Mouse (Mus musculus): ENCODE measurements around the gene Plxdc1.

The Plxdc1 gene

DNA sequence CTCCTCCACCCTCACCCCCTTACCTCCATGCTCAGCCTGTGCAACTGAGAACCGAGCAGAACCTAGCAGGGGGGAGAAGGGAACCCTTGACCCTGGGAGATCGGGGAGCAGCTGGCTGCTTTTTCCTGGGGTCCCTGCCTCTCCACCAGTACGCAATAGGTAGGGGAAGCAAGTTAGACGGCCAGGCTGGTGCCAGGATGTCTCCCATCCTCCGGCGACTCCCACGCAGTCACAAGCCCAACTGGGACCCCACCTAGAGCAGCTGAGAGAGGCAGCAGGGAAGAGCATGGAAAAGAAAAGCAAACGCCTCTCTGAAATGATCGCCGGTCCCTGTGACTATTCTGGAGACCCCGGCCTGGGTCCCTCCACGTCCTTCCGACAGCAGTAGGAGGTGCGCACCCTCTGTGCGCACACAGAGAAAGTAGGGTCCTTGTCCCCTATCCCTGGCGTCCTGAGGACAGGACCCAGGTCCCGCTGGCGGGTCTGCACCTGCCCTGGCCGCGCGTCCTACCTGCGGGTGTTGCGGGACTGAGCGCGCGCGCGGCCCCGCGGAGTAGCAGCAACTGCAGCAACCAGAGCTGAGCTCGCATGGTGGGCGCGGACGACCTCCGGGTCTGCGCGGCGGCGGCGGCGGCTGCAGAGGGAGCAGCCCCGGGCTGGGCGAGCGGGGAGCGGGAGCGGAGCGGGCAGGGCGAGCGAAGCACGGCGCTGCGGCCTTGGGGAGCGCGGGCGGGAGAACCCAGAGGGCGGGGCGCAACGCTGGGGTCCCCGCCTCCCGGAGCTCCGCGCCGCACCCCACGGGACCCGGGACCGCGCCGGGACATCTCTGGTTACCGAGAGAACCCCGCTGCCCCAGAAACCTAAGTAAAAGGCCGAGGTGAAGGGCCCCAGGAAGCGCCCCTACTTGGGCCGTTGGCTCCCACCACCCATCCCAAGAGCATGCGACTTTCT lies at the start of gene Plxdc1:
Gene Plxdc1, minus strand, starts transcription at position 718 of the 951 bp plus-strand sequence.
- DNase-seq (ENCODE audit: low spot score in 2 of 2): no peak

DNA sequence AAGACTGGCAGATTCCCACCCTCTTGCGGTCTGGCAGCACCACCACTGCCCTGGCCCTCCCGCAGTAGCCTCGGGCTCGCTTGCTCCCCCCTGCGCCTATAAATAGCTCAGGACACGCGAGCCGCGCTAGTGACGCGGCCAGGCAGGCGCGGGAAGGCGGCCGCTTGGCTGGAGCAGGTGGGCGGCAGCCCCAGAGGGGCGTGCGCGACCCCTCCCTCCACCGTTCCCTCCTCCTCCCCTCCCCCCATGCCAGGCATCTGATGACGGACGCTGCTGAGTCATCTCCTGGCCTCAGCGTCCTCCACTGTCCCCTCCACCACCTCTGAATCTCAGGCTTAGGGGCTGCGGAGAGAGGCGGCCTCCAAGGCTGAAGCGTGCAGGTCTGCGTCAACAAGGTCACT lies 49.7 kb upstream of the Plxdc1 start:
- peak in 1 of 2 experiments; percentile 55 for DNase-seq (ENCODE audit: low spot score in 2 of 2)

DNA sequence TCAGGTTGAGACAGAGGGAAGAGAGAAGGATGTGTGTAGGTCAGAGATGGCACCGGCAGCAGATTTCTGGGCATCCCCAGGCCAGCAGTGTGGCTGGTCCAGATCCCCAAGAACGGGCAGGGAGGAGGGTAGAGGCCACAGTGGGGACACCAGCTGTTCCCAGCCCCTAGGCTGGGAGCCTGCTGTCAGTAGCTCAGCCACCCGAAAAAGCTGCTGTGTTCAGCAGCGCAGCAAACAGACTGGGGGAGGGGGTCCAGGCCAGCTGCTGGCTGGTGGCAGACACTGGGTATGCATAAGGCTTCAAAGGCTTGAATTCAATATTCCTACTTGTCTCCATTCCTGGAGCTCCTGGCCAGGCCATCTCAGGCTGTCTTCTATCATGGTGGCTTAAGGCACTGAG lies 48.6 kb upstream of the Plxdc1 start:
- DNase-seq (ENCODE audit: low spot score in 2 of 2): peak in 1 of 2 experiments; percentile 63

DNA sequence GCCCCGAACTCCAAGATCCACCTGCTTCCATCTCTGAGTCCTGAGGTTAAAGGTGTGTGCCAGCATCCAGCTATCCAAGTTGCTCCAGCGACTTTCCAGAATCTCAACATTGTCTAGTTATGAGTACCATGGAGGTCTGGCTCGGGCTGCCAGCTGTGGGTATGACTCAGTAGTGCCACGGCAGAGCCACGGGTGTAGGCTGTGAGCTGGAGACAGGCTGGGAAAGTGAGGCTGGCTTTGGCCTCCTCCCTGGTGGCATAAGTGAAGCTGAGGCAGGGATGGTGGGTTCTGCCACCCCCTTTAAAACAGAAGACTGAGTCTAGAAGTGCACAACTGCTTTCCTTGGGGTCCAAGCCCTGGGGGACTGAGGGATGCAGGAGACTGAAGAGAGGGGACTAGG lies 47.8 kb upstream of the Plxdc1 start:
- DNase-seq (ENCODE audit: low spot score in 2 of 2): no peak

DNA sequence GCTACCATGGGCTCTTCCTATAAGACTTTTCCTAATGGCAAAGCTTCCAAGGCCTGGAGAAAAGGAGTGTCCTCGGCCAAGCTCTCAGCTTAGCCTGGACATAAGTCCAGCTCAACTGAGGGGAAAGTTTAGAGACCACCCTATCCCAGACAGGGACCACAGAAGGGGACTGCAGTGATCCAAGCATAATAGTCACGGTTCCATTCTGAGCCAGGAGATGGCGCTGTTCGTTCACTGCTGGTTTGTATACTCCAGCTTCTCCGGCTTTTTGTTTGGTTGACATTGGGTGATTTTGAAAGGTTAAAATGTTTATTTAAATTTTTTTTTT lies 45.2 kb upstream of the Plxdc1 start:
- peak; percentile 79 to 88 for DNase-seq (ENCODE audit: low spot score in 2 of 2)

DNA sequence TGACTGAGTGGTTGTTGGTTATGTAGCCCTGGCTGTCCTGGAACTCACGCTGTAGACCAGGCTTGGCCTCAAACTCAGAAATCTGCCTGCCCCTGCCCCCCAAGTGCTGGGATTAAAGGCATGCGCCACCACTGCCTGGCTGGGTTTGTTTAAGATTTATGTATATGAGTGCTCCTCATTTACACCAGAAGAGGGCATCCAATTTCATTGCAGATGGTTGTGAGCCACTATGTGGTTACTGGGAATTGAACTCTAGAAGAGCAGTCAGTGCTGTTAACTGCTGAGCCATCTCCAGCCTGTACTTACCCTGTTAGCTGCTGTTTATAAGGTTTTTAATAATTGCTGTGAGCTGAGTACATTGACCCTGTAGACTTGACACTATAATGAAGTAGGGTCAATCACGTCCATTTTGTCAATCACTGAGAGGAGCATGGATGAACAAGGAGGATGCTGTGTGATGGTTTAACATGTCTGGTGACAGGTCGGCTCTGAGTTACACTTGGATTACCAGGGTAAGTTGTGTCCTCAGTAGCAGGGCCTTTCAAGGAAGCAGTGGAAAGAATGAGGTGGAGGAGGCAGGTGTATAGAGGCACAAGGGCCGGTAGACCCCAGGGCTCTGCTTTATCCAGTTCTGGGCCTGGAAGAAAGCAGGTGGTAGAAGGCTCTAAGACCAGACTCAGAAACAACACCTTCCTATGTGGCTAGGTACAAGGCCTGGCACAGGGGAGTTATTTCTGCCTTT lies 44.6 kb upstream of the Plxdc1 start:
- no peak for DNase-seq (ENCODE audit: low spot score in 2 of 2)

DNA sequence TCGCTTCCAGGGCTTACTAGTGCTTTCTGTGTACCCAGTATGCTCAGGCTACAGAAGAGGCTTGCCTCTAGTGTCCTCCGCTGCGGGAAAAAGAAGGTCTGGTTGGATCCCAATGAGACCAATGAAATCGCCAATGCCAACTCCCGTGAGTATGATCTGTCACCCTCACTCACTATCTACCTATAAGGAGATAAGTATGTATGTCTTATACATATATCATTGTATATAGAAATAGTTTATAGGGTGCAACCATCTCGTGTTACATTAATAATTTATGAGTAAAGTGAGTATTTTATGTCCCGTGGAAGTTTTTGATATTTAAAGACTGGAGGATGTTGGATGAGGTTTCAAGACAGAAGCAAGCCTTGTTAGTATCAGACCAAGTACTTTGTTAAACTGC lies 41.5 kb upstream of the Plxdc1 start:
- no peak for DNase-seq (ENCODE audit: low spot score in 2 of 2)

DNA sequence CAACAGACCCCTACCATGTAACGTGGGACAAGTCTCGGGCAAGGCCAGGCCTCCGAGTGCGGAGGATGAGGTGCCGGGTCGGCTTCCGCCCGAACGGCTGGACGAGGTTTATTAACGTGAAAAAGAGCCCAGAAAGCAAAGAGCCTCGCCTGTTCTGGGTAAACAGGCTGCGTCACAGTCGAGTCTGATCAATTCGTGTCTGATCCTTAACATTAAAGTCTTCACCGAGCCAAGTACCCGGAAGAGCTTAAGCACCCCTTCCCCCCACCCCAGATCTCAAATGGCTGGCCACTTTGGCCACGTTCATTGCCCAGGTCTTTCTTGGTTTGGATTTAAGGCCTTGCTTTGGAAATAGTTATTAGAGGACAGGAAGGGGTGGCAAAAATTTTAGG lies 41.0 kb upstream of the Plxdc1 start:
- DNase-seq (ENCODE audit: low spot score in 2 of 2): no peak

DNA sequence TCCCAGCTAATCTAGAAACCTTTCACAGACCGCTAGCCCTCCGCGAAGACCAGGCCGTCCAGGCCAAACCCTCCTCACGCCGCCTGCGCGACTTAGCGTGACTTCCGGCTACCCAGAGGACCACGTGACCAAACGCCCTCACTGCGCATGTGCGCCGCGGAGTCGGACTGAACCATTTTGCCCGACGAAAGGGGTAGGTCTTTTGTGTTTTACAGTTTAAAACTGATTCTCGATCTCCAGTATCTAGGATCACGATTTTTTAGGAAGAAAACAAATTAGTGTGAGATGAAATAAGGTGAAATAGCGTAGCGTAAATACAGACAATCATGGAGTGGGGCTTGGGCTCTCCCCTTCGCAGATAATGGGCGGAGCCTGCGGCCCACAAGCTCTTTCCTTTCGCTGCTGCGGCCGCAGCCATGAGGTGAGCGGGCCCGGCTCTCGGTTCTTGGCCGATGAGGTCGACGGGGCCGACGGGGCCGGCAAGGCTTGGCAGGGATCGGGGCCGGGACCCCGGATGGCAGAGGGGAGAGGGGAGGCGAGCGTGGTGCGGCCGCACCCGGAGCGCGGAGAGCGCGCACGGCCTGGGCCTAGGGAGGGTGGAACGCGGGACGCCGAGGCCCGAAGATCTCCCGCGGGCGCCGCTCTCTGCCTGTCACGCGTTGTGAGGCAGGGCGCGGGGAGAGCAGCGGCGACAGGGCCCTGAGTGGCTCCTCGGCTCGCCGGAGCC lies 40.5 kb upstream of the Plxdc1 start, which contains the start of gene Rpl19:
Gene Rpl19, plus strand, starts transcription at position 141 of the 727 bp plus-strand sequence.
- DNase-seq (ENCODE audit: low spot score in 2 of 2): peak; percentile 85 to 94

DNA sequence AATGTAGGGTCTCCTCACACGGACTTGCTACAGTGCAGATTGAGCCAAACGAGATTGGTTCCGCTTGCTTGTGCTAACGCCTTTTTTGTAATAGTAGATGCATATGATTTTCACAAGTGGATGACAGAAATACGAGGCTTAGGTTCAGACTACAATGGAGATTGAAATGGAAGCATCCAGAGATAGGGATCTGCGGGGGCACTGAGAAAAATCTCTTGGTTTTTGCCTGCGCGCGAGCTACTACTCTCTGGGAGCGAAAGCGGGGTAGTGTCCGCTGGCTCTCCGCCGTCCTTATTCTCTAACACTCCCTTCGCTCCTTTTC lies 40.0 kb upstream of the Plxdc1 start:
- no peak for DNase-seq (ENCODE audit: low spot score in 2 of 2)

DNA sequence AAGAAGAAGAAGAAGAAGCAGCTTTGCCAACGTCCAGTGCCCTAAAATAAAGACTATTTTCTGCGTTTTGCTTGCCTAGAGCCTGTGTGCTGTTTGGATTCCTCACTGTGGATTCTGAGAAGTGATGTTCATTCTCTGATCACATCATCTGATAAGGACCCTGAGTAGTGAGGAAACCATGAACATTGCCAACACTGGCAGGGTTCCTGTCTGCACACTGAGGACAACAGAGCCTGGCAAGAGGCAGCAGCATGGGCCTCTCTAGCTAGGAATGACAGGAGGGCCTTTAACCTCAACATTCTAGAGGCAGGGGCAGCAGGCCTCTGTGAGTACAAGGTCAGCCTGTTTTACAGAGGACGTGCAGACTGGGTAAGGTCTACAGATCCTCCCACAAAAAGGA lies 38.3 kb upstream of the Plxdc1 start:
- no peak for DNase-seq (ENCODE audit: low spot score in 2 of 2)

DNA sequence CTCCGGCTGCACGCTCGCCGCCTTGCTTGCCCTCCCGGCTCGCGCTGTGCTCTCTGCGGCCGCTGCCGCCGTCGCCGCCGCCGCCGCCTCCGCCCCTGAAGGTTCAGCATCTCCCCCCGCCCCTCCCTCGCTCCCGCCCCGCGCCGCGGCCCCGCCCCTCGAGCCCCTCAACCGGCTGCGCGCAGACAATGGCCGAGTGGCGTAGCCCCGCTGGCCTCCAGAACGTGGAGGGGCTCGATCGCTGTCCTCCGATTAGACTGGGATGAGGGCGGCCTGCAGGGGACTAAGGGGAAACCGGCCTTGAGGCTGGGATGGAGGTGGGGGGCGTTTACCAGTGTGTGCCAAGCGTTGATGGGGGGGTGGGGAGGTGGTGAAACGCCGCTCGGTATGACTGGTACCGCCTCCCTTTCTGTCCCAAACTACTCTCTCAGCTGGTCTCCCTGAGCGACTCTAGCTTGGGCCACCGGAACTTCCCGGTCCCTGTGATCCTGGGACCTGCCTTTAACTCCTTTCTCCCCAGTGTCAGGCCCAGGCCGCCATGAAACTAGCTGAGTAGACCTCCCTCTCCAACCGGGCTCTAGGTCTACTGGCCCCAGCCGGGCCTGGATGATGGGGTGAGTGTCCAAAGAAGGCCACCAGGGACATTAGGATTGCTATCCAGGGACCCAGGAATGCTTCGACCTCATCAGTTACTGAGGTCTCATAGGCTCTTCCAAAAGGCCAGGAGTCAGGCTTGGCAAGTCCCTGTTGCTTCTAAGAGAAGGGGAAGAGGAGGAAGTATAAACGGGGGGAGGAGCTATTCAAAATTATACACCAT lies 36.5 kb upstream of the Plxdc1 start, which contains the start of gene Cacnb1:
Gene Cacnb1, minus strand, starts transcription at position 480 of the 817 bp plus-strand sequence.
- peak; percentile 55 to 77 for DNase-seq (ENCODE audit: low spot score in 2 of 2)

DNA sequence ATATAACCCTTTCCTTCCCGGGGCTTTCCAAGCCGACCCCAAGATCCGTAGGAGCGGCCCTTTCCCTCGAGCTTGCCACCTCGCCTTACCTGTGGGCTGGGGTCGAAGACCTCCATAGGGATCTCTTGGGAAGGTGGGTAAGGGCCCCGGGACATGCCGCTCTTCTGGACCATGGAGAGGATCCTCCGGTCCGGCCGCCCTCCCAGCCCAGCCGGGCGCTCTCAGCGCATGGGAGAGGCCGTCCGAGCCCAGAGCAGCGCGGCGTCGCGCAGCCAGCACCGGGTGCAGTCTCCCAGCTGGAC lies 36.0 kb upstream of the Plxdc1 start:
- DNase-seq (ENCODE audit: low spot score in 2 of 2): no peak

DNA sequence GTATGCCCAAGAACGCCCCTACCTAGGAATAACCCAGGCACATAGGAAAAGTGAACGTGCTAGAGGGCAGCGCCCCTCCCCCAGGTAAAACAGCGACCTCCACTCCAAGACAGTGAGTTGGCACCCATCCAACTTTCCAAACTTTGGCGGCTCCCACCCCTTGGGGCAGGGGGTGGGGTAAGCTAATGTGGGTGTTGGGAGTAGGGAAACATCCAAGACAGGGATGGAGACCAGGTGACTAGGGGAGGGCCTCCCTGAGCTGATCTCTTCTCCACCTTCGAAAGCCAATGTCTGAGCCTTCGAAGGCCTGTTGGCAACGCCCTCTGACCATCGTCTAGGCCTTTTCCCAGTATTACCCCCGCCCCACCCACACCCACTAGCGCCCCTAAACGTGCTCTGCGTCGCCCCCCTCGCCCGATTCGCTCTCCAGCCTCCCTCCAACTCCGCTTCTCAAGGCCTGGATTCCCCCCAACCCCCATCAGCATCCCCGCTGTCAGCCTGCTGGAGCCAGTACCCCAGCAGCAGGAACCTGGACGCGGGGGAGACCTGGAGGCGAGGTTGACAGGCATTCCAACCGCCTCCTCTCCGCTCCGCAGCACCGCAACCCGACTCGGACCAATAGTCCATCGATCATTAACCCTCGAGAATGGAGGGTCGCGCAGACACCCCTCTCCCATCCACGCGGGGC lies 35.5 kb upstream of the Plxdc1 start:
- peak in 1 of 2 experiments; percentile 52 for DNase-seq (ENCODE audit: low spot score in 2 of 2)

DNA sequence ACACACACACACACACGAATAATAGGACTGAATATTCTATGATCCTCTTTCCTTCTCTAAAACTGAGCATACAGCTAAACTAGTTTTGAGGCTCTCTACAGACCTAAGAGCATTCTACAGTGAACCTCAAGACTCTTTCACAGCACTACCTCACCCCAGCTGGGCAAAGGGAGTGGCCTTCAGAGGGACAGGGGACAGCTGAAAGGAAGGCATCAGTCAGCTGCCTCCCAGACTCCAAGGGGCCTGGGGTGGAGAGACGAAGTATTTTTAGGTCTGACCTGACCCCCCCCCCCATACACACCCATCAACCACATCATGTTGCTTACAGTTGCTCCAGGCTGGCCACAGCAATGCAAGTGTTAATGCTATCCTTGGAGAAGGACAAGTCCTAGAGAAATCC lies 34.9 kb upstream of the Plxdc1 start:
- no peak for DNase-seq (ENCODE audit: low spot score in 2 of 2)

DNA sequence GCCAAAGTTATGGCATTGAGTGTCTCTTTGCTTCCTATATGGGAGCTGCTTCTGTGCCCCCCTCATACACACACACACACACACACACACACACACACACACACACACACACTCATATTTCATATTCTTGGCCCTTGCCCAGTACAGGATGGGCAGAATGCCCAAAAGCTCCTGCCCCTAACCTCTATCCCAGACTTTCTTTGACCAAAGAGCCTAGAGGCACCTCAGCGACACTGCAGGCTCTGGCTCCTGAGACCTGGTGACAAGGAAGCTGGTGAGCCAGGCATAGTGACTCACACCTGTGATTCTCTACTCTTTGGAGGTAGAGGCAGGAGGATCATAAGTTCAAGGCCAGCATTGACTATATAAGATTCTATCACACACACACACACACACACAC lies 34.5 kb upstream of the Plxdc1 start:
- no peak for DNase-seq (ENCODE audit: low spot score in 2 of 2)

DNA sequence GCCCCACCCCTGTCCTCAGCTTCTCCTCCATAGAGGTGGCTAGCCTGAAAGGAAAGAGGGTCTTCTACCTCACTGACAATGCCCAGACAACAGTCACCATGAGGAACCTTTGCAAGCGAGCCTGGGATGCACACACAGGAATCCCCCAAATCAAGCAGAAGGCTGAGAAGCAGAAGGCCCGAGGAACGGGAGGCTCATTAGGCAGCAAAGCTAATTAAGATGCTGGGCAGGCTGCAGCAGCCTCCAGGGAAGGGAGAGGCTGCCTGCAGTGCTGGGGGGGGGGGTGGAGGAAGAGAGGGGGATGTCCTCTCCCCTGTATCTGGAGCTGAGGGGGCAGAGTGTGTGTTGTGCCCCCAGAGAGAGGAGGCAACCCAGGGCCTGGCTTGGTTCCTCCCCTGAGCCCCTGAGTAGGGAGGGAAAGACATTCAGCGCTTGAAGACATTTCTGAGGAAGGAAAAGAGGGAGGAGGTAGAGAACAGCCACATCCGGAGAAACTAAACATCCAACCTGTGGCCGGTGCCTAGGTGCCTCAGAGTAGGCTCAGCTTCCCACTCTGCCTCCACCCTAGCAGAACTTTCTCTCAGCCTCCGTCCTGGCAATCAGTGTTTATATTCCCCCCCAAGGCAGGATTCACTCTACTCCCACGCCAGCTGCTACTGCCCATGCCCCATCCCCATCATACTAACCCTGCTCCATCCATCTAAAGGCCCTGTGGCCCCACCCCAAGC lies 33.8 kb upstream of the Plxdc1 start:
- DNase-seq (ENCODE audit: low spot score in 2 of 2): no peak

DNA sequence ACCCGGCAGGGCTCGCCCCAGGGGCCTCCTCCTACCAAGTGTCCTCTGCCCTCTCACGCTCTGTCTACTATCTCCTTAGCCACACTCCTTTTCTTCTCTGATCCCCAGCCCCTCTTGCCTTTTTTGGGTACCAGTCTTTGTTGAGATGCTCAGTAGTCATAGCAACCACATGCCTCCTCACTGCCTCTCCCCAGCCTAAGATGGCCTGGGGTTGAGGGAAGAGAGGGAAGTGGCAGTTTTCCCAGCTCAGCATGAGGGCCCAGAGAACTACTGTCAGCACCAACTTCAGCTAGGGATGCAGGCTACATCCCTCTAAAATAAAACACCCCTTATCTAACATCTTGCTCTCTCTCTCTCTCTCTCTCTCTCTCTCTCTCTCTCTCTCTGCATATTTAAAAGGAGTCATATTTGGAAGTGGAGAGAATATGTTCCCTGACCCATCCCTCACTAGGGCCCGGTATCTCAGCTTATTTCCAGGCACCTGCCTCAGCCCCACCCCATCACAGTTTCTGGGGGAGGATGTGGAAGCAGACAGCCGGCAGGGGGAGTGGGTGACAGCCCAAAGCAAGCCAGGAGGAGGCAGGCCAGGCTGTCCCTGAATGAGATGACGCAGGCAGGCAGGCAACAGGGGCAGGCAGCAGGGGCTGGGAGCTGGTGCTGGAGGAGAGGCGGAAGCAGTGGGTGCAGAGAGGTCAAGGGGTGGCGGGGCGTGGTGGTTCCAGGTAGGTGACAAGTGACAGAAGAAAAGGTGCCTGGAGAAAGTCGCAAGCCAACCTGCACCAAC lies 32.8 kb upstream of the Plxdc1 start:
- DNase-seq (ENCODE audit: low spot score in 2 of 2): no peak

DNA sequence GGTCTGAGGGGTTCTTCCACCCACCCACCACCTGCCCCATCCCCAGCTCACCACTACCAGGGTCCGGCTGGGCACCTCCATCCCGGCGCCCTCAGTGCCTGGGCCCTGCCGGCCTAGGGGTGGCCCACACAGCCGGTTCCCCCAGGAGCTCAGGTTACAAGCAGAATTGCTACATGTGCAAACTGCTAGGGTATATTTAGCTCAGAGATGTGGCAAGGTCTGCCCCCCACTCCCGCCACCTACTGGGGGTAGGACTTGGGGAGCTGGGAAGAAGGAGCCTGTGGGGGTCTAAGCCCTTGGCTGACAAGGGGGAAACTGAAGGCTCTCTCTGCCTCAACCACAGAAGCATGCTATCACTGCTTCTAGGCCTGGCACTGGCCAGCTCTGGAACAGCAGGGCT lies 32.0 kb upstream of the Plxdc1 start:
- no peak for DNase-seq (ENCODE audit: low spot score in 2 of 2)

DNA sequence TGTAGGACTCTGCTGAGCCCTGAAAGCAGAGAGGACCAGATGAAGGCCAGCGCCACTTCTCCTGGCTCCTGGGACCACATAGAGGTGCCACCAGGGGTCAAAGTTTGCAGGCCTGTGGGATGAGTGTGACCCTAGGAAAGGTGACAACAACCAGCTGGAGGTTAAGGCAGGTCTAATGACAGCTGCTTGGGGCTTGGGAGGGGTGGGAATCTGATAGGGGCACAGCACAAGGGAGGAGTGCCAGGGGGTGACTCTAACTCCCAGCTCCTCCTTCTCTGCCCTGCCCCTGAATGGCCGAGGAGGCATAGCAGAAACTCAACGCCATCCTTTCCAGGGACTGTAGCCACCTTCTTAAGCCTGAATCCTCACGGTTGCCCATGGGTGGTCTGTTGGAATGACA lies 30.6 kb upstream of the Plxdc1 start:
- DNase-seq (ENCODE audit: low spot score in 2 of 2): no peak
